Mouse (Mus musculus): ENCODE measurements around the gene Nup62.
A peak's percentile ranks its signal among the peaks of the same experiment; 100 is the strongest.

The Nup62 gene

GRCm38 (mm10) chr7:44818751-44819235 lies 2.9 kb downstream of the Nup62 start:
- DNase-seq (ENCODE audit: low spot score in 2 of 2): no peak

- DNase-seq (ENCODE audit: low spot score in 2 of 2): no peak
Measured at GRCm38 (mm10) chr7:44819391-44819790, 3.5 kb downstream of the Nup62 start.

GRCm38 (mm10) chr7:44819863-44820262 lies 4.0 kb downstream of the Nup62 start:
- no peak for DNase-seq (ENCODE audit: low spot score in 2 of 2)

- no peak for DNase-seq (ENCODE audit: low spot score in 2 of 2)
Measured at GRCm38 (mm10) chr7:44820525-44820924, 4.6 kb downstream of the Nup62 start.

GRCm38 (mm10) chr7:44821666-44822448 lies 6.0 kb downstream of the Nup62 start:
- no peak for DNase-seq (ENCODE audit: low spot score in 2 of 2)

- no peak for DNase-seq (ENCODE audit: low spot score in 2 of 2)
Measured at GRCm38 (mm10) chr7:44823409-44823808, 7.5 kb downstream of the Nup62 start.

GRCm38 (mm10) chr7:44824872-44825271 lies 9.0 kb downstream of the Nup62 start:
- DNase-seq (ENCODE audit: low spot score in 2 of 2): peak; percentile 72 to 82

- no peak for DNase-seq (ENCODE audit: low spot score in 2 of 2)
Measured at GRCm38 (mm10) chr7:44826771-44827170, 10.9 kb downstream of the Nup62 start.

- DNase-seq (ENCODE audit: low spot score in 2 of 2): no peak
Measured at GRCm38 (mm10) chr7:44828706-44829105, 12.8 kb downstream of the Nup62 start.

- DNase-seq (ENCODE audit: low spot score in 2 of 2): no peak
Measured at GRCm38 (mm10) chr7:44832763-44833162, 16.9 kb downstream of the Nup62 start.

- DNase-seq (ENCODE audit: low spot score in 2 of 2): no peak
Measured at GRCm38 (mm10) chr7:44835373-44836015, 19.6 kb downstream of the Nup62 start.

GRCm38 (mm10) chr7:44836016-44836404 lies 20.1 kb downstream of the Nup62 start:
- DNase-seq (ENCODE audit: low spot score in 2 of 2): no peak

- no peak for DNase-seq (ENCODE audit: low spot score in 2 of 2)
Measured at GRCm38 (mm10) chr7:44836423-44837053, 20.6 kb downstream of the Nup62 start.

- no peak for DNase-seq (ENCODE audit: low spot score in 2 of 2)
Measured at GRCm38 (mm10) chr7:44838073-44838472, 22.2 kb downstream of the Nup62 start.

- DNase-seq (ENCODE audit: low spot score in 2 of 2): no peak
Measured at GRCm38 (mm10) chr7:44839171-44839490, 23.2 kb downstream of the Nup62 start.

GRCm38 (mm10) chr7:44839491-44840191 lies 23.8 kb downstream of the Nup62 start:
- no peak for DNase-seq (ENCODE audit: low spot score in 2 of 2)

GRCm38 (mm10) chr7:44840426-44840825 lies 24.5 kb downstream of the Nup62 start:
- DNase-seq (ENCODE audit: low spot score in 2 of 2): no peak

- no peak for DNase-seq (ENCODE audit: low spot score in 2 of 2)
Measured at GRCm38 (mm10) chr7:44841825-44842463, 26.1 kb downstream of the Nup62 start.

- no peak for DNase-seq (ENCODE audit: low spot score in 2 of 2)
Measured at GRCm38 (mm10) chr7:44845006-44845405, 29.1 kb downstream of the Nup62 start.

GRCm38 (mm10) chr7:44846804-44847203 lies 30.9 kb downstream of the Nup62 start:
- DNase-seq (ENCODE audit: low spot score in 2 of 2): no peak

GRCm38 (mm10) chr7:44847772-44848171 lies 31.9 kb downstream of the Nup62 start:
- DNase-seq (ENCODE audit: low spot score in 2 of 2): no peak

Measured in cerebellum, postnatal 4 days (tissue).